Mouse (Mus musculus) liver, embryonic 14.5 days (tissue): Measurements from ENCODE around the gene Bahd1. TPM values are rescaled to one million over a fixed set of nuclear protein-coding genes. Genes with fewer than 3 reads are reported as not detected.

Experiments
- ATAC-seq: fragments of 200-750 bp; cut with Nextera tagmentation; 2 replicates; pipeline ENCODE4 v1.8.0; 2017; ENCODE audit warnings: moderate number of reproducible peaks, mild to moderate bottlenecking, moderate library complexity; ENCODE audit not compliant: insufficient read depth
- DNase-seq, 3 experiments: peaks; one replicate each; pipeline ENCODE4 v3.0.0-alpha.2; 2012 to 2013; ENCODE audit warnings: low read depth in 3 of 3, low spot score in 3 of 3
- H3K27ac ChIP-seq: fragments of 300-500 bp; sonication (generic); 2 replicates; pipeline ENCODE4 v1.5.1; 2014; ENCODE audit warnings: moderate library complexity, mild to moderate bottlenecking, control low read depth, inconsistent platforms
- H3K27me3 ChIP-seq: fragments of 300-500 bp; sonication (generic); 2 replicates; pipeline ENCODE4 v1.6.1; 2014; ENCODE audit warnings: mild to moderate bottlenecking, low read length, moderate library complexity; ENCODE audit not compliant: control insufficient read depth, insufficient read depth
- H3K36me3 ChIP-seq: fragments of 300-500 bp; sonication (generic); replicated peaks from 2 replicates; pipeline ENCODE4 v1.6.1; 2014; ENCODE audit warnings: low read depth; ENCODE audit not compliant: control insufficient read depth, insufficient read depth
- H3K4me1 ChIP-seq, 2 experiments: fragments of 200-500 bp in 1 of 2; fragments of 300-500 bp in 1 of 2; sonication (generic) in 1 of 2; replicated peaks; 2 replicates each; pipeline ENCODE4 v1.6.1; 2012 to 2014; ENCODE audit warnings: antibody characterized with exemption in 1 of 2, inconsistent platforms in 1 of 2, low read length in 1 of 2; ENCODE audit not compliant: control insufficient read depth in 2 of 2, insufficient read depth in 2 of 2
- H3K4me2 ChIP-seq: fragments of 300-500 bp; sonication (generic); 2 replicates; pipeline ENCODE4 v1.6.1; 2014; ENCODE audit warnings: low read depth, mild to moderate bottlenecking, control low read depth, moderate library complexity
- H3K4me3 ChIP-seq, 2 experiments: fragments of 200-500 bp in 1 of 2; fragments of 300-500 bp in 1 of 2; sonication (generic) in 1 of 2; 2 replicates each; pipeline ENCODE4 v1.5.1; 2012 to 2014; ENCODE audit warnings: low read depth in 2 of 2, low read length in 2 of 2, mild to moderate bottlenecking in 2 of 2, control low read depth in 1 of 2, inconsistent platforms in 1 of 2, moderate library complexity in 1 of 2; ENCODE audit not compliant: insufficient read depth in 1 of 2
- H3K9ac ChIP-seq: fragments of 300-500 bp; sonication (generic); replicated peaks from 2 replicates; pipeline ENCODE4 v1.6.1; 2014; ENCODE audit warnings: mild to moderate bottlenecking, control low read depth, moderate library complexity
- H3K9me3 ChIP-seq: fragments of 300-500 bp; sonication (generic); 2 replicates; pipeline ENCODE4 v1.6.1; 2016; ENCODE audit warnings: low read length, mixed read lengths; ENCODE audit not compliant: control insufficient read depth
- CTCF ChIP-seq: IDR thresholded peaks from 2 replicates; pipeline ENCODE4 v1.5.1; 2016; ENCODE audit warnings: antibody characterized with exemption, low read depth, control low read depth
- EP300 ChIP-seq: IDR thresholded peaks from 2 replicates; pipeline ENCODE4 v1.6.1; 2016; ENCODE audit warnings: antibody characterized with exemption, low read depth
- WGBS: fragments of 180-500 bp; shearing (Covaris S2); extraction: QIAGEN DNeasy Blood & Tissue Kit; methylation state at CpG from one replicate; pipeline ENCODE4 v1.1.7; 2014; ENCODE audit not compliant: insufficient replicate concordance; 5-methylcytosine and 5-hydroxymethylcytosine counted together
- polyA plus RNA-seq, 2 experiments: library from polyadenylated mRNA; depleted of rRNA in 1 of 2; stranded (reverse) in 1 of 2; unstranded in 1 of 2; fragments of >200 nt; fragmentation: Nextera tagmentation in 1 of 2; extraction: Ambion mirVana in 1 of 2; gene quantifications; 2 replicates each; pipeline versions ENCODE4 v1.2.1 to v1.2.3; 2012 to 2014

The Bahd1 gene
- polyA plus RNA-seq, 2 experiments = 0.83 to 4.9 TPM

- no peaks in the 10 kb centered on the region for H3K4me1 ChIP-seq
- ATAC-seq = no peak
- H3K4me3 ChIP-seq = no peak overlapping the region
- H3K27me3 ChIP-seq = no peaks in the 10 kb centered on the region
- 80% methylated on average over 9 of the region's 9 CpGs for WGBS
- no peak for DNase-seq
- H3K27ac ChIP-seq = no peak overlapping the region
- H3K9ac ChIP-seq = no peak overlapping the region
- no peaks in the 10 kb centered on the region for H3K9me3 ChIP-seq
- no peak for TF ChIP-seq CTCF
- no peak for TF ChIP-seq EP300
- no peak overlapping the region for H3K4me2 ChIP-seq
- no peaks in the 10 kb centered on the region; the same call in 1 of the 2 replicates for H3K36me3 ChIP-seq
Measured at GRCm38 (mm10) chr2:118876453-118876852, 23.7 kb upstream of the Bahd1 start.

DNA sequence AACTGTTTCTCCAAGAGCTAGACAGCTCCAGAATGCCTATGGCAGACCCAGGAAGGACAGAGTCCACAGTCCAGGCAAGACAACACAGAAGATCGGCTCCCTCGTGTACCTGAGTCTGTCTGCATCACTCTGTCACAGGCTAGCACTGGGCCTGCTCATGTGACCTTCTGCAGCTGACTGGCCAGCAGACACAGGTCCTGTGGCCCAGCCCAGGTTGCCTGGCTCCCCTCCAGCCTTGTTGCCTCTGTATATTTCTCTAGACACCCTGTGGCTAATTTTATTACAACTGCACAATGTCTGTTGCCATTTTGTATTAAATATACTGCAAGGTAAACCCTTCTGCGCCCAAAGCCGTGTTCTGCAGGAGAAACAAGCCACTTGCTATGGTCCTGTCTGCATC lies 19.2 kb upstream of the Bahd1 start:
- Histone ChIP-seq H3K36me3 (no peaks in the 10 kb centered on the region; the same call in 1 of the 2 replicates), H3K4me2 (no peak overlapping the region), H3K9ac (no peak overlapping the region), H3K27ac (no peak overlapping the region), H3K9me3 (no peaks in the 10 kb centered on the region), H3K4me3 (no peak overlapping the region), H3K27me3 (no peaks in the 10 kb centered on the region), H3K4me1 (peaks cover 4% of the 10 kb centered on the region in 2 experiments)
- no peak for TF ChIP-seq CTCF
- no peak for TF ChIP-seq EP300
- WGBS = 77% methylated on average over 4 of the region's 4 CpGs
- DNase-seq (no peak), ATAC-seq (no peak)

DNA sequence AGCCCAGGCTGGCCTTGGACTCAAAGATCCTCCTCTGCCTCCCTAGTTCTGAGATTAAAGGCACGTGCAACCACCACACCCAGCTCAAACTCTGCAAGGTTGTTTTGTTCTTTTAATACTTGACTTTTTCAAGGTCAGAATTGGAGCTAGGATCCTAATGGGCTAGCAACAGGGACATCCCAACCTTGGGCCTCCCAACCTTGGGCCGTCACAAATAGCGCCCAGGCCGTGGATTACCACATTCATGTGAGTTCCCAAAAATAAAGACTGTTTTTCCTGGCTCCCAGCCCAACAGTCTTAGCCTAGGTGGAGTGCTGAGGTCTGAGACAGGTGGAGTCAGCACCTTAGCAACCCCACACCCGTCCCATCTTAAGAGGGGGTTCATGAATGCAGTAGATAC lies 18.2 kb upstream of the Bahd1 start:
- no peak for DNase-seq

GRCm38 (mm10) chr2:118882840-118883679 lies 17.1 kb upstream of the Bahd1 start:
- peak overlapping the region; percentile 53 to 59 for H3K4me3 ChIP-seq
- peak overlapping the region; percentile 29; the same call in 1 of the 2 replicates for H3K27ac ChIP-seq
- no peaks in the 10 kb centered on the region for H3K36me3 ChIP-seq
- H3K4me2 ChIP-seq = peak overlapping the region; percentile 90
- peaks cover 13 to 17% of the 10 kb centered on the region in 2 experiments for H3K4me1 ChIP-seq
- H3K9ac ChIP-seq = peak overlapping the region; percentile 53
- WGBS = 4% methylated on average over 32 of the region's 32 CpGs
- ATAC-seq (peak; percentile 43), DNase-seq (peak in 1 of 3 experiments; percentile 62)
- no peak for TF ChIP-seq EP300
- peak; percentile 100 for TF ChIP-seq CTCF
- no peaks in the 10 kb centered on the region for H3K9me3 ChIP-seq
- H3K27me3 ChIP-seq = no peaks in the 10 kb centered on the region

More for the DNA sequence above, 18.2 kb upstream of the Bahd1 start:
- TF ChIP-seq CTCF (no peak), EP300 (no peak)
- 79% methylated on average over 5 of the region's 5 CpGs for WGBS
- Histone ChIP-seq H3K9me3 (no peaks in the 10 kb centered on the region), H3K4me3 (no peak overlapping the region), H3K4me2 (no peak overlapping the region), H3K27ac (no peak overlapping the region), H3K4me1 (peaks cover 6 to 8% of the 10 kb centered on the region in 2 experiments), H3K36me3 (no peaks in the 10 kb centered on the region; the same call in 1 of the 2 replicates), H3K27me3 (no peaks in the 10 kb centered on the region), H3K9ac (no peak overlapping the region)
- ATAC-seq = no peak

DNA sequence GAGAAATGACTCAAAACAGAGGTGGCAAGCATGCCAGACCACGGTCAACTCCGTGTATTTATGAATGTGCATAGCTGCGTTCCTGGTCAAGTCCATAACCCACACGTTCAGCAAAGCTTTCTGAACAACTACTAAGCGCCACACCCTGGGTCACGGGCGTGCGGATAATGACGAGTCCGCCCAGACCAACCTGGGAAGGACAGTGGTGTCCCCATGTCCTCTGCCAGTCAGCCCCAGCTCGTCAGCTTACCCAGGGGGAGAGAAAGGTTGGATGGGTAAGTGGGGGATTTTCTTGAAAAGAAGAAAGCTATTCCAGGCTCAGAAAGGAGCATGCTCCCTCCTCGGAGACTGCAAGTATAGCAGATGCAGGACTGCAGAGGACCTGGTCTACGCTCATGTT lies 12.7 kb upstream of the Bahd1 start:
- H3K27ac ChIP-seq = peak overlapping the region; percentile 94
- H3K9ac ChIP-seq = peak overlapping the region; percentile 76
- WGBS = 33% methylated on average over 13 of the region's 13 CpGs
- peak overlapping the region; percentile 34 to 59 for H3K4me3 ChIP-seq
- DNase-seq (no peak), ATAC-seq (peak; percentile 61)
- H3K9me3 ChIP-seq = no peaks in the 10 kb centered on the region
- peaks cover 23 to 29% of the 10 kb centered on the region in 2 experiments for H3K4me1 ChIP-seq
- peaks cover 7% of the 10 kb centered on the region for H3K27me3 ChIP-seq
- no peaks in the 10 kb centered on the region for H3K36me3 ChIP-seq
- peak overlapping the region; percentile 76 for H3K4me2 ChIP-seq
- TF ChIP-seq EP300 (no peak), CTCF (no peak)
